Mouse (Mus musculus) kidney, postnatal 36 days (tissue): ENCODE data around the gene Snrpg.
"Not testable (repeated sequence)": the region's sequence is repeated elsewhere in the genome, so short reads cannot be mapped to it uniquely, and the experiment has no call there.

Experiments
- DNase-seq, 2 experiments: peaks; one replicate each; pipeline ENCODE4 v3.0.0; 2021 to 2022; ENCODE audit warnings: mixed read lengths in 2 of 2

Snrpg gene

GRCm38 (mm10) chr6:86370764-86371339, at the start of gene Snrpg:
Snrpg (plus strand) TSS chr6:86371304.
- DNase-seq: no peak

GRCm38 (mm10) chr6:86322031-86322563, 49.0 kb upstream of the Snrpg start:
- DNase-seq: no peak

GRCm38 (mm10) chr6:86322991-86323390, 48.1 kb upstream of the Snrpg start:
- DNase-seq: no peak

GRCm38 (mm10) chr6:86324400-86324799, 46.7 kb upstream of the Snrpg start:
- no peak for DNase-seq

- DNase-seq: no peak
Measured at GRCm38 (mm10) chr6:86325646-86326045, 45.5 kb upstream of the Snrpg start.

GRCm38 (mm10) chr6:86326866-86327265, 44.2 kb upstream of the Snrpg start:
- DNase-seq: no peak

GRCm38 (mm10) chr6:86328369-86328768, 42.7 kb upstream of the Snrpg start:
- DNase-seq: no peak

- no peak for DNase-seq
Measured at GRCm38 (mm10) chr6:86329943-86330342, 41.2 kb upstream of the Snrpg start.

GRCm38 (mm10) chr6:86335121-86335849, 35.8 kb upstream of the Snrpg start:
- DNase-seq: peak; percentile 33 to 35

GRCm38 (mm10) chr6:86335860-86336259, 35.2 kb upstream of the Snrpg start:
- DNase-seq: no peak

- not testable (repeated sequence) for DNase-seq
Measured at GRCm38 (mm10) chr6:86336340-86336739, 34.8 kb upstream of the Snrpg start.

GRCm38 (mm10) chr6:86343656-86344055, 27.4 kb upstream of the Snrpg start:
- no peak for DNase-seq

GRCm38 (mm10) chr6:86346063-86346462, 25.0 kb upstream of the Snrpg start:
- DNase-seq: no peak

GRCm38 (mm10) chr6:86349257-86349656, 21.8 kb upstream of the Snrpg start:
- peak; percentile 22 to 23 for DNase-seq

GRCm38 (mm10) chr6:86354948-86355347, 16.2 kb upstream of the Snrpg start:
- DNase-seq: no peak

- DNase-seq: no peak
Measured at GRCm38 (mm10) chr6:86356956-86357355, 14.1 kb upstream of the Snrpg start.

- DNase-seq: peak; percentile 84
Measured at GRCm38 (mm10) chr6:86360691-86361090, 10.4 kb upstream of the Snrpg start.

- no peak for DNase-seq
Measured at GRCm38 (mm10) chr6:86361373-86361772, 9.7 kb upstream of the Snrpg start.

GRCm38 (mm10) chr6:86364442-86365141, 6.5 kb upstream of the Snrpg start:
- peak; percentile 73 to 86 for DNase-seq

- DNase-seq: peak; percentile 96 to 98
Measured at GRCm38 (mm10) chr6:86365371-86366124, 5.6 kb upstream of the Snrpg start, which contains the start of gene Fam136a. Fam136a (plus strand) TSS chr6:86365646.

GRCm38 (mm10) chr6:86366125-86366852, 4.8 kb upstream of the Snrpg start:
- DNase-seq: peak; percentile 73 to 79

- no peak for DNase-seq
Measured at GRCm38 (mm10) chr6:86366853-86367249, 4.3 kb upstream of the Snrpg start.
